Mouse (Mus musculus): ENCODE measurements around the gene Erich3.

DNA sequence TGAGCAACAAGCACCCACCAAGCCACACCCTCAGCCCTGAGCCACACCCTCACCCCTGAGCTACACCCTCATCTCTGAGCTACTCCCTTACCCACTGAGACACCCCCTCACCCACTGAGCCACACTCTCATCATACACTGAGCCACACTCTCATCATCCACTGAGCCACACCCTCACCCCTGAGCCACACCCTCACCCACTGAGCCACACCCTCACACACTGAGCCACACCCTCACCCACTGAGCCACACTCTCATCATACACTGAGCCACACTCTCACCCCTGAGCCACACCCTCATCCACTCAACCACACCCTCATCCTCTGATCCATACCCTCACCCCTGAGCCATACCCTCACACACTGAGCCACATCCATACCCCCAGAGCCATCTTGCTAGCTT, 35.4 kb upstream of the Erich3 start:
- TF ChIP-seq POLR2A (IDR thresholded peaks at IDR 0.05; ENCODE audit: low read depth, low read length) (no peak), CTCF (IDR thresholded peaks at IDR 0.05; ENCODE audit: extremely low read depth, insufficient read depth, insufficient read length, insufficient replicate concordance) (no peak)
